ENCODE assay signal across 8 mouse cellular contexts in the genomic region with DNA sequence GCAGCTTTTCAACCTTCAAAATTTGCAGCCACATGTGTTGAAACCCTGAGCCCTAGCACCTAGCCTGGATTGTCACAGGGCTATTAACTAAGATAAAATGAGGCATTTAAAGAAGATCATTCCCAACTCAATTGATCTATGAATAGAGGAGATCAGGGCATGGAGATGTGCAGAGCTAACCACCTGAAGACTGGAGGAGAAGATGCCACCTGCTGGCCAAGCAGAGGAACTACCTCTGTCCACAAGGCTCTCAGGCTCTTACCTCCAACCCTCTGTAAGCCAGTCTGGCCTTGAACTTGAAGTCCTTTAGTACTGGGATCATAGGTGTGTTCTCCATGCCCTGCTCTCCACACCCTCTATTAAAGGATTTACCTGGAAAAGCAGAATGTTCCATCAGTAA. TPM values are rescaled to one million over a fixed set of nuclear protein-coding genes. Genes with fewer than 3 reads are reported as not detected.
A peak's percentile ranks its signal among the peaks of the same experiment; 100 is the strongest.
DNase-seq lines count a peak whose midpoint lies in the region; ATAC-seq and TF ChIP-seq lines count a peak whose summit lies in the region.

No protein-coding gene starts in this region.

- H3K4me1 ChIP-seq in hindbrain, embryonic 10.5 days (replicated peaks) = no peaks in the 10 kb centered on the region
- H3K4me1 ChIP-seq in hindbrain, embryonic 12.5 days = no peaks in the 10 kb centered on the region
- no peaks in the 10 kb centered on the region for H3K4me1 ChIP-seq in embryonic facial prominence, embryonic 10.5 days
- peaks cover 11% of the 10 kb centered on the region for H3K4me1 ChIP-seq in thymus, adult 2 months (replicated peaks; ENCODE audit: control insufficient read depth, insufficient read depth, low read length)

- DNase-seq in hindbrain, embryonic 10.5 days (ENCODE audit: low spot score) = peak; percentile 5
- peak; percentile 84 for DNase-seq in CD4-positive, CD25-positive, alpha-beta regulatory T cell, adult 2 months (ENCODE audit: low read depth, low spot score)
- peak; percentile 69 for DNase-seq in adrenal gland, postnatal 14 days
- peak; percentile 26 for DNase-seq in embryonic facial prominence, embryonic 10.5 days (ENCODE audit: low spot score)
- peak; percentile 40 to 54 for DNase-seq in kidney, postnatal 4 days
- DNase-seq in thymus, adult 2 months = peak; percentile 71

- no peaks in the 10 kb centered on the region for H3K9me3 ChIP-seq in hindbrain, embryonic 10.5 days
- H3K9me3 ChIP-seq in hindbrain, embryonic 12.5 days (replicated peaks) = no peaks in the 10 kb centered on the region
- H3K9me3 ChIP-seq in embryonic facial prominence, embryonic 10.5 days = no peaks in the 10 kb centered on the region

- no peak overlapping the region for H3K4me3 ChIP-seq in hindbrain, embryonic 10.5 days
- H3K4me3 ChIP-seq in hindbrain, embryonic 12.5 days = no peak overlapping the region
- no peak overlapping the region for H3K4me3 ChIP-seq in embryonic facial prominence, embryonic 10.5 days
- no peak overlapping the region for H3K4me3 ChIP-seq in thymus, adult 2 months (ENCODE audit: control insufficient read depth, insufficient read depth, low read length)

- H3K9ac ChIP-seq in hindbrain, embryonic 12.5 days = no peak overlapping the region

- no peak for ATAC-seq in hindbrain, embryonic 12.5 days (ENCODE audit: low FRiP score)
- peak; percentile 80 for ATAC-seq in megakaryocyte progenitor cell, adult 5-6 weeks (replicated peaks; ENCODE audit: poor library complexity)

- H3K4me2 ChIP-seq in hindbrain, embryonic 12.5 days (replicated peaks) = no peak overlapping the region

- no peaks in the 10 kb centered on the region for H3K27me3 ChIP-seq in hindbrain, embryonic 10.5 days (ENCODE audit: insufficient read depth, poor library complexity, severe bottlenecking)
- no peaks in the 10 kb centered on the region for H3K27me3 ChIP-seq in hindbrain, embryonic 12.5 days
- no peaks in the 10 kb centered on the region for H3K27me3 ChIP-seq in embryonic facial prominence, embryonic 10.5 days (replicated peaks; ENCODE audit: low read depth, poor library complexity, severe bottlenecking)
- no peaks in the 10 kb centered on the region for H3K27me3 ChIP-seq in thymus, adult 2 months (ENCODE audit: control insufficient read depth, insufficient read depth, low read length)

- TF ChIP-seq POLR2A in thymus, adult 2 months (IDR thresholded peaks at IDR 0.05; ENCODE audit: control insufficient read depth, extremely low read depth, insufficient read depth, low read length, poor library complexity) = no peak

- TF ChIP-seq CTCF in thymus, adult 2 months (IDR thresholded peaks at IDR 0.05; ENCODE audit: borderline replicate concordance, control insufficient read depth, extremely low read depth, insufficient read depth, low read length, poor library complexity) = peak; percentile 41; the same call in 1 of the 2 replicates

- no peak overlapping the region for H3K27ac ChIP-seq in hindbrain, embryonic 10.5 days
- no peak overlapping the region for H3K27ac ChIP-seq in hindbrain, embryonic 12.5 days
- H3K27ac ChIP-seq in embryonic facial prominence, embryonic 10.5 days (replicated peaks) = no peak overlapping the region
- no peak overlapping the region for H3K27ac ChIP-seq in thymus, adult 2 months (ENCODE audit: control insufficient read depth, insufficient read depth, low read length)

- H3K36me3 ChIP-seq in hindbrain, embryonic 10.5 days = no peaks in the 10 kb centered on the region
- H3K36me3 ChIP-seq in hindbrain, embryonic 12.5 days = no peaks in the 10 kb centered on the region
- H3K36me3 ChIP-seq in embryonic facial prominence, embryonic 10.5 days (replicated peaks) = no peaks in the 10 kb centered on the region
- no peaks in the 10 kb centered on the region for H3K36me3 ChIP-seq in thymus, adult 2 months (ENCODE audit: control insufficient read depth, insufficient read depth, low read length)

RNA-seq across cellular contexts. Expression of a gene that starts 11.9 kb away (rescaled TPM):
- 0.84 and 1.5 TPM in 2 replicates for polyA plus RNA-seq in hindbrain, embryonic 10.5 days (2016; fragmentation: Nextera tagmentation; extraction: Ambion mirVana)
- polyA plus RNA-seq in hindbrain, embryonic 12.5 days (2016; fragmentation: Nextera tagmentation; extraction: Ambion mirVana) = 0.84 and 0.99 TPM in 2 replicates
- 133 and 215 TPM in 2 replicates for total RNA-seq in adrenal gland, postnatal 14 days (2021)
- polyA plus RNA-seq in embryonic facial prominence, embryonic 10.5 days (2016; fragmentation: Nextera tagmentation; extraction: Ambion mirVana) = 0.60 and 0.72 TPM in 2 replicates
- total RNA-seq in megakaryocyte progenitor cell, adult 5-6 weeks (2015) = 5.6 and 6.5 TPM in 2 replicates
- 3.6 TPM in 1 of 2 replicates, not detected in the other for total RNA-seq in megakaryocyte progenitor cell, adult 5-6 weeks (2017)
- polyA plus RNA-seq in thymus, adult 2 months (2012; rRNA removed) = 77.4 and 130 TPM in 2 replicates

RNA-seq across cellular contexts. Expression of a gene that starts 51.3 kb away (rescaled TPM):
- not detected in 2 replicates for polyA plus RNA-seq in hindbrain, embryonic 10.5 days (2016; fragmentation: Nextera tagmentation; extraction: Ambion mirVana)
- polyA plus RNA-seq in hindbrain, embryonic 12.5 days (2016; fragmentation: Nextera tagmentation; extraction: Ambion mirVana) = 0.43 TPM in 1 of 2 replicates, not detected in the other
- total RNA-seq in adrenal gland, postnatal 14 days (2021) = 5.0 and 8.4 TPM in 2 replicates
- polyA plus RNA-seq in embryonic facial prominence, embryonic 10.5 days (2016; fragmentation: Nextera tagmentation; extraction: Ambion mirVana) = not detected in 2 replicates
- 6,745 and 7,533 TPM in 2 replicates for total RNA-seq in megakaryocyte progenitor cell, adult 5-6 weeks (2015)
- total RNA-seq in megakaryocyte progenitor cell, adult 5-6 weeks (2017) = 1,802 and 2,622 TPM in 2 replicates
- polyA plus RNA-seq in thymus, adult 2 months (2012; rRNA removed) = 99.7 and 179 TPM in 2 replicates

Comparison
In these comparisons a context has a peak if more than half of its experiments do, and no peak if none do; other contexts are left out.
1. DNase-seq: peak in every context shown above with its lines; median percentile 84 in CD4-positive, CD25-positive, alpha-beta regulatory T cell, adult 2 months; 71 in thymus, adult 2 months; 69 in adrenal gland, postnatal 14 days; 47 in kidney, postnatal 4 days; 26 in embryonic facial prominence, embryonic 10.5 days; 5 in hindbrain, embryonic 10.5 days.
2. RNA of a gene that starts 11.9 kb away (polyA plus RNA-seq): 77.4 to 130 TPM in thymus, adult 2 months; 0.84 to 0.99 TPM in hindbrain, embryonic 12.5 days, 0.84 to 1.5 TPM in hindbrain, embryonic 10.5 days and 0.60 to 0.72 TPM in embryonic facial prominence, embryonic 10.5 days; every median in the first group is over 10 times any median in the second.
3. RNA of a gene that starts 51.3 kb away (polyA plus RNA-seq): 99.7 to 179 TPM in thymus, adult 2 months; 0.43 TPM in hindbrain, embryonic 12.5 days, not detected in hindbrain, embryonic 10.5 days and not detected in embryonic facial prominence, embryonic 10.5 days; every median in the first group is over 10 times any median in the second.